Mouse (Mus musculus) CH12.LX (cell line): ENCODE results near the gene Nop53. TPM values are rescaled to one million over a fixed set of nuclear protein-coding genes. Genes with fewer than 3 reads are reported as not detected.

Experiments
- DNase-seq: peaks from one replicate; pipeline ENCODE4 v3.0.0-alpha.2; 2013; ENCODE audit errors: extremely low read depth
- H3K27ac ChIP-seq: 2 replicates; pipeline ENCODE4 v1.5.1; 2012; ENCODE audit warnings: low read depth, mild to moderate bottlenecking, control low read depth, moderate library complexity; ENCODE audit not compliant: insufficient read depth
- H3K27me3 ChIP-seq: replicated peaks from 2 replicates; pipeline ENCODE3; 2012; ENCODE audit warnings: inconsistent platforms
- H3K36me3 ChIP-seq, 2 experiments: replicated peaks in 1 of 2; 2 replicates each; pipeline versions ENCODE3 to v1.6.1; 2012; ENCODE audit warnings: inconsistent platforms in 1 of 2, low read length in 1 of 2, mild to moderate bottlenecking in 1 of 2, mixed read lengths in 1 of 2, moderate library complexity in 1 of 2; ENCODE audit not compliant: control insufficient read depth in 1 of 2, insufficient read depth in 1 of 2
- H3K4me1 ChIP-seq, 2 experiments: 2 replicates each; pipeline ENCODE4 v1.6.1; 2012; ENCODE audit warnings: inconsistent platforms in 1 of 2, moderate library complexity in 1 of 2; ENCODE audit not compliant: insufficient read depth in 2 of 2, control insufficient read depth in 1 of 2
- H3K4me2 ChIP-seq: 2 replicates; pipeline ENCODE4 v1.6.1; 2012; ENCODE audit warnings: low read depth, mild to moderate bottlenecking, control low read depth; ENCODE audit not compliant: poor library complexity, insufficient read depth, severe bottlenecking
- H3K4me3 ChIP-seq, 3 experiments: fragments of 150-350 bp in 1 of 3; sonication (generic) in 1 of 3; replicated peaks in 1 of 3; 2 replicates each; pipeline versions ENCODE3 to v1.5.1; 2011 to 2012; ENCODE audit warnings: low read depth in 2 of 3, low read length in 2 of 3, mild to moderate bottlenecking in 2 of 3, moderate library complexity in 2 of 3, control low read depth in 1 of 3, improper control_type of control experiment in 1 of 3, inconsistent platforms in 1 of 3, mixed read lengths in 1 of 3; ENCODE audit not compliant: poor library complexity in 1 of 3
- H3K79me2 ChIP-seq: replicated peaks from 2 replicates; pipeline ENCODE4 v1.6.1; 2012; ENCODE audit warnings: mild to moderate bottlenecking, moderate library complexity; ENCODE audit not compliant: control insufficient read depth, poor library complexity, insufficient read depth, severe bottlenecking; ENCODE audit errors: extremely low read depth
- H3K9ac ChIP-seq: 2 replicates; pipeline ENCODE4 v1.6.1; 2012; ENCODE audit warnings: low read depth, mild to moderate bottlenecking, control low read depth, moderate library complexity; ENCODE audit not compliant: insufficient read depth
- H3K9me3 ChIP-seq: replicated peaks from 2 replicates; pipeline ENCODE3; 2012; ENCODE audit warnings: low read length, inconsistent platforms, mixed read lengths
- BHLHE40 ChIP-seq: IDR thresholded peaks from 2 replicates; pipeline ENCODE4 v1.6.1; 2011; ENCODE audit warnings: mild to moderate bottlenecking, low read depth, low read length, improper control_type of control experiment
- CHD1 ChIP-seq: IDR thresholded peaks from 2 replicates; pipeline ENCODE4 v1.6.1; 2012; ENCODE audit warnings: low read depth, low read length, improper control_type of control experiment, inconsistent platforms
- CHD2 ChIP-seq: IDR thresholded peaks from 2 replicates; pipeline ENCODE4 v1.6.1; 2011; ENCODE audit warnings: low read length, improper control_type of control experiment
- CTCF ChIP-seq, 2 experiments: IDR thresholded peaks in 1 of 2; conservative IDR thresholded peaks in 1 of 2; 2 replicates each; pipeline ENCODE4 v1.5.1; 2011 to 2012; ENCODE audit warnings: low read depth in 2 of 2, low read length in 2 of 2, improper control_type of control experiment in 1 of 2, inconsistent platforms in 1 of 2, mild to moderate bottlenecking in 1 of 2, moderate library complexity in 1 of 2
- E2F4 ChIP-seq: IDR thresholded peaks from 2 replicates; pipeline ENCODE4 v1.6.1; 2011; ENCODE audit warnings: low read depth, low read length, improper control_type of control experiment; ENCODE audit not compliant: insufficient replicate concordance
- ELF1 ChIP-seq: IDR thresholded peaks from 2 replicates; pipeline ENCODE4 v1.6.1; 2014; ENCODE audit warnings: low read depth, mild to moderate bottlenecking, inconsistent platforms, low read length, improper control_type of control experiment
- EP300 ChIP-seq: IDR thresholded peaks from 2 replicates; pipeline ENCODE4 v1.6.1; 2011; ENCODE audit warnings: low read length, improper control_type of control experiment
- ETS1 ChIP-seq: conservative IDR thresholded peaks from 2 replicates; pipeline ENCODE4 v1.6.1; 2012; ENCODE audit warnings: low read depth, mild to moderate bottlenecking, inconsistent platforms, low read length, improper control_type of control experiment, moderate library complexity
- GABPA ChIP-seq: IDR thresholded peaks from 2 replicates; pipeline ENCODE4 v1.6.1; 2012; ENCODE audit warnings: low read depth, low read length, improper control_type of control experiment, inconsistent platforms; ENCODE audit not compliant: insufficient replicate concordance
- HCFC1 ChIP-seq: IDR thresholded peaks from 2 replicates; pipeline ENCODE4 v1.6.1; 2012; ENCODE audit warnings: low read depth, mild to moderate bottlenecking, inconsistent platforms, low read length, improper control_type of control experiment
- IRF4 ChIP-seq: IDR thresholded peaks from 2 replicates; pipeline ENCODE4 v1.6.1; 2014; ENCODE audit warnings: low read depth, mild to moderate bottlenecking, inconsistent platforms, low read length, improper control_type of control experiment
- JUN ChIP-seq: IDR thresholded peaks from 2 replicates; pipeline ENCODE4 v1.6.1; 2011; ENCODE audit warnings: low read depth, mild to moderate bottlenecking, low read length, improper control_type of control experiment, moderate library complexity; ENCODE audit not compliant: insufficient read depth
- JUND ChIP-seq: conservative IDR thresholded peaks from 2 replicates; pipeline ENCODE4 v1.6.1; 2011; ENCODE audit warnings: low read depth, low read length, improper control_type of control experiment
- KAT2A ChIP-seq: IDR thresholded peaks from 2 replicates; pipeline ENCODE4 v1.6.1; 2012; ENCODE audit warnings: low read length, improper control_type of control experiment, inconsistent platforms; ENCODE audit not compliant: insufficient replicate concordance
- MAFK ChIP-seq: IDR thresholded peaks from 2 replicates; pipeline ENCODE4 v1.6.1; 2011; ENCODE audit warnings: low read length, improper control_type of control experiment; ENCODE audit not compliant: insufficient replicate concordance
- MAX ChIP-seq: IDR thresholded peaks from 2 replicates; pipeline ENCODE4 v1.6.1; 2011; ENCODE audit warnings: low read length, improper control_type of control experiment
- MAZ ChIP-seq: IDR thresholded peaks from 2 replicates; pipeline ENCODE4 v1.6.1; 2012; ENCODE audit warnings: low read depth, mild to moderate bottlenecking, inconsistent platforms, low read length, improper control_type of control experiment, moderate library complexity
- MEF2A ChIP-seq: IDR thresholded peaks from 2 replicates; pipeline ENCODE4 v1.6.1; 2014; ENCODE audit warnings: low read depth, mild to moderate bottlenecking, inconsistent platforms, low read length, improper control_type of control experiment, borderline replicate concordance
- MXI1 ChIP-seq: IDR thresholded peaks from 2 replicates; pipeline ENCODE4 v1.6.1; 2011; ENCODE audit warnings: mild to moderate bottlenecking, low read depth, low read length, improper control_type of control experiment
- MYC ChIP-seq: IDR thresholded peaks from 2 replicates; pipeline ENCODE4 v1.6.1; 2011; ENCODE audit warnings: low read depth, mild to moderate bottlenecking, improper control_type of control experiment, low read length
- NELFE ChIP-seq: IDR thresholded peaks from 2 replicates; pipeline ENCODE4 v1.6.1; 2011; ENCODE audit warnings: low read depth, low read length, improper control_type of control experiment
- NRF1 ChIP-seq: IDR thresholded peaks from 2 replicates; pipeline ENCODE4 v1.6.1; 2014; ENCODE audit warnings: low read depth, mild to moderate bottlenecking, inconsistent platforms, low read length, improper control_type of control experiment, moderate library complexity
- PAX5 ChIP-seq: IDR thresholded peaks from 2 replicates; pipeline ENCODE4 v1.6.1; 2012; ENCODE audit warnings: low read length, inconsistent platforms, mixed read lengths
- POLR2A ChIP-seq: IDR thresholded peaks from 2 replicates; pipeline ENCODE4 v1.6.1; 2011; ENCODE audit warnings: low read depth, mild to moderate bottlenecking, improper control_type of control experiment, low read length
- POLR2AphosphoS2 ChIP-seq: IDR thresholded peaks from 2 replicates; pipeline ENCODE4 v1.6.1; 2011; ENCODE audit warnings: low read depth, low read length, improper control_type of control experiment
- RAD21 ChIP-seq: IDR thresholded peaks from 2 replicates; pipeline ENCODE4 v1.6.1; 2011; ENCODE audit warnings: low read depth, mild to moderate bottlenecking, low read length, improper control_type of control experiment, moderate library complexity
- RCOR1 ChIP-seq: conservative IDR thresholded peaks from 2 replicates; pipeline ENCODE4 v1.6.1; 2012; ENCODE audit warnings: low read depth, mild to moderate bottlenecking, inconsistent platforms, low read length, improper control_type of control experiment
- SIN3A ChIP-seq: IDR thresholded peaks from 2 replicates; pipeline ENCODE4 v1.6.1; 2012; ENCODE audit warnings: low read length, improper control_type of control experiment, inconsistent platforms
- SMC3 ChIP-seq: IDR thresholded peaks from 2 replicates; pipeline ENCODE4 v1.6.1; 2011; ENCODE audit warnings: low read depth, low read length, improper control_type of control experiment
- TBP ChIP-seq: conservative IDR thresholded peaks from 2 replicates; pipeline ENCODE4 v1.6.1; 2011; ENCODE audit warnings: low read depth, low read length, improper control_type of control experiment
- TCF12 ChIP-seq: IDR thresholded peaks from 2 replicates; pipeline ENCODE4 v1.6.1; 2014; ENCODE audit warnings: low read depth, mild to moderate bottlenecking, inconsistent platforms, low read length, improper control_type of control experiment
- UBTF ChIP-seq: IDR thresholded peaks from 2 replicates; pipeline ENCODE4 v1.6.1; 2012; ENCODE audit warnings: low read depth, mild to moderate bottlenecking, inconsistent platforms, low read length, improper control_type of control experiment, moderate library complexity
- USF1 ChIP-seq: IDR thresholded peaks from 2 replicates; pipeline ENCODE4 v1.6.1; 2014; ENCODE audit warnings: low read depth, mild to moderate bottlenecking, inconsistent platforms, low read length, improper control_type of control experiment
- USF2 ChIP-seq: conservative IDR thresholded peaks from 2 replicates; pipeline ENCODE4 v1.6.1; 2011; ENCODE audit warnings: low read depth, low read length, improper control_type of control experiment
- ZC3H11A ChIP-seq: IDR thresholded peaks from 2 replicates; pipeline ENCODE4 v1.6.1; 2012; ENCODE audit warnings: low read depth, mild to moderate bottlenecking, inconsistent platforms, low read length, improper control_type of control experiment
- ZKSCAN1 ChIP-seq: IDR thresholded peaks from 2 replicates; pipeline ENCODE4 v1.6.1; 2012; ENCODE audit warnings: low read depth, inconsistent platforms, low read length, improper control_type of control experiment, borderline replicate concordance
- ZMIZ1 ChIP-seq: IDR thresholded peaks from 2 replicates; pipeline ENCODE4 v1.6.1; 2012; ENCODE audit warnings: low read depth, mild to moderate bottlenecking, inconsistent platforms, low read length, improper control_type of control experiment
- ZNF384 ChIP-seq: IDR thresholded peaks from 2 replicates; pipeline ENCODE4 v1.6.1; 2012; ENCODE audit warnings: low read depth, low read length, improper control_type of control experiment, inconsistent platforms
- dilution Hi-C: fragments of 300-500 bp; cut with MboI; formaldehyde crosslinking; loops from 2 replicates; pipeline ENCODE4 v1.14.3; 2020; ENCODE audit warnings: low sequenced_read_pairs; ENCODE audit not compliant: extremely low pct_unique_long_range_greater_than_20kb, extremely low pct_ligation_motif_present
- in situ Hi-C: fragments of 300-500 bp; cut with MboI; formaldehyde crosslinking; loops from 3 replicates; pipeline ENCODE4 v1.14.3; 2019; ENCODE audit warnings: low sequenced_read_pairs, low pct_ligation_motif_present, low pct_unique_long_range_greater_than_20kb, mixed read lengths
- polyA plus RNA-seq: library from polyadenylated mRNA; unstranded; fragments of >175 nt; gene quantifications from 2 replicates; pipeline ENCODE4 v1.2.1, GENCODE M21; 2012; ENCODE audit warnings: low read depth; ENCODE audit not compliant: insufficient read length
- total RNA-seq, 2 experiments: library from RNA; depleted of rRNA; stranded (reverse); fragments of 300-350 nt in 1 of 2; fragments of >200 nt in 1 of 2; gene quantifications; 2 replicates each; pipeline ENCODE4 v1.2.3; 2012 to 2014

Gene Nop53
- total and polyA plus RNA-seq, 3 experiments: 199 to 310 (median 291) TPM

GRCm38 (mm10) chr7:15948381-15948941 is 2.6 kb upstream of the Nop53 start:
- TF ChIP-seq JUN (no peak), ZC3H11A (0 out of 2 replicates have a peak, but pooled peaks have one; percentile 2), USF1 (no peak), BHLHE40 (peak; percentile 46), NRF1 (0 out of 2 replicates have a peak, but pooled peaks have one; percentile 29), CHD1 (no peak), CTCF (conservative IDR thresholded peaks at IDR 0.05 in 1 of 2, IDR thresholded peaks at IDR 0.05 in 1 of 2; ENCODE audit: low read depth in 2 of 2, low read length in 2 of 2) (peak; percentile 23 to 86; a peak in 3 of 4 replicates), CHD2 (peak; percentile 66), MEF2A (peak; percentile 71), NELFE (peak; percentile 66), HCFC1 (no peak), ELF1 (peak; percentile 36; the same call in 1 of the 2 replicates), POLR2A (peak; percentile 53), PAX5 (no peak), MAFK (0 out of 2 replicates have a peak, but pooled peaks have one; percentile 15), ZMIZ1 (0 out of 2 replicates have a peak, but pooled peaks have one; percentile 35), IRF4 (peak; percentile 81), JUND (0 out of 2 replicates have a peak, but pooled peaks have one; percentile 13), MAZ (peak; percentile 98), USF2 (no peak), SMC3 (peak; percentile 87), UBTF (no peak), MAX (peak; percentile 82), GABPA (no peak), SIN3A (peak; percentile 68; the same call in 1 of the 2 replicates), ETS1 (peak; percentile 83), TCF12 (peak; percentile 58), POLR2AphosphoS2 (no peak), ZKSCAN1 (no peak), ZNF384 (no peak), E2F4 (no peak), MXI1 (peak; percentile 47; the same call in 1 of the 2 replicates), TBP (no peak), EP300 (peak; percentile 86), MYC (peak; percentile 59; the same call in 1 of the 2 replicates), RCOR1 (no peak), KAT2A (no peak), RAD21 (peak; percentile 62)
- TF ChIP-seq, all 38 proteins: peak for 23
- Histone ChIP-seq H3K27ac (peak overlapping the region; percentile 72; the same call in 1 of the 2 replicates), H3K4me3 (peak overlapping the region in 2 of 3 experiments; percentile 33 to 38), H3K9ac (peak overlapping the region; percentile 55), H3K9me3 (peaks cover 2% of the 10 kb centered on the region), H3K4me1 (peaks cover 16 to 46% of the 10 kb centered on the region in 2 experiments), H3K36me3 (peaks cover 19 to 21% of the 10 kb centered on the region in 2 experiments), H3K27me3 (no peaks in the 10 kb centered on the region), H3K4me2 (peak overlapping the region; percentile 89), H3K79me2 (peaks cover 21% of the 10 kb centered on the region)
- peak; percentile 89 for DNase-seq
- in situ Hi-C loops (loop anchor here (25.0 kb wide), 1 partner anchor 839 kb away; the partner anchor contains the start of gene Slc1a5), dilution Hi-C loops (no loop called here)
